Mouse (Mus musculus) testis, adult 2 months (tissue): Measurements from ENCODE around the gene Nup107. TPM values are rescaled to one million over a fixed set of nuclear protein-coding genes. Genes with fewer than 3 reads are reported as not detected.

ENCODE experiments used
- H3K27ac ChIP-seq: fragments of 200-500 bp; 2 replicates; pipeline ENCODE4 v1.5.1; 2012; ENCODE audit warnings: low read depth, low read length; ENCODE audit not compliant: control insufficient read depth, insufficient read depth
- H3K27me3 ChIP-seq: fragments of 200-500 bp; 2 replicates; pipeline ENCODE4 v1.6.1; 2012; ENCODE audit warnings: mild to moderate bottlenecking, low read length, moderate library complexity; ENCODE audit not compliant: control insufficient read depth, insufficient read depth
- H3K36me3 ChIP-seq: fragments of 200-500 bp; 2 replicates; pipeline ENCODE4 v1.6.1; 2012; ENCODE audit warnings: mild to moderate bottlenecking, low read length; ENCODE audit not compliant: control insufficient read depth, insufficient read depth
- H3K4me1 ChIP-seq: fragments of 200-500 bp; 2 replicates; pipeline ENCODE4 v1.6.1; 2012; ENCODE audit warnings: low read length; ENCODE audit not compliant: control insufficient read depth, insufficient read depth
- H3K4me3 ChIP-seq: fragments of 200-500 bp; 2 replicates; pipeline ENCODE4 v1.5.1; 2012; ENCODE audit warnings: low read depth, mild to moderate bottlenecking, low read length, moderate library complexity, mixed read lengths; ENCODE audit not compliant: control insufficient read depth
- CTCF ChIP-seq: fragments of 200-500 bp; IDR thresholded peaks from 2 replicates; pipeline ENCODE4 v1.5.1; 2012; ENCODE audit warnings: low read depth, mild to moderate bottlenecking, inconsistent platforms, low read length, moderate library complexity; ENCODE audit not compliant: control insufficient read depth, insufficient read depth, insufficient replicate concordance
- POLR2A ChIP-seq: fragments of 200-500 bp; IDR thresholded peaks from 2 replicates; pipeline ENCODE4 v1.6.1; 2012; ENCODE audit warnings: low read depth, mild to moderate bottlenecking, inconsistent platforms, low read length, moderate library complexity; ENCODE audit not compliant: control insufficient read depth
- polyA plus RNA-seq: library from polyadenylated mRNA; depleted of rRNA; stranded (reverse); fragments of >200 nt; gene quantifications from 2 replicates; pipeline ENCODE4 v1.2.3, GENCODE M21; 2012

Gene Nup107
- polyA plus RNA-seq, 1 experiment: 16.8 TPM

- Histone ChIP-seq H3K27ac (no peak overlapping the region), H3K4me3 (no peak overlapping the region), H3K36me3 (peaks cover 2% of the 10 kb centered on the region), H3K4me1 (no peaks in the 10 kb centered on the region), H3K27me3 (no peaks in the 10 kb centered on the region)
- TF ChIP-seq CTCF (no peak), POLR2A (no peak)
These were observed 26.1 kb upstream of the Nup107 start for GRCm38 (mm10) chr10:117818600-117818999.

- H3K27ac ChIP-seq: no peak overlapping the region
- H3K27me3 ChIP-seq: no peaks in the 10 kb centered on the region
- no peak overlapping the region for H3K4me3 ChIP-seq
- no peaks in the 10 kb centered on the region for H3K4me1 ChIP-seq
- TF ChIP-seq POLR2A (no peak), CTCF (no peak)
- peaks cover 2% of the 10 kb centered on the region for H3K36me3 ChIP-seq
These were observed 24.2 kb upstream of the Nup107 start for GRCm38 (mm10) chr10:117816721-117817120.

DNA sequence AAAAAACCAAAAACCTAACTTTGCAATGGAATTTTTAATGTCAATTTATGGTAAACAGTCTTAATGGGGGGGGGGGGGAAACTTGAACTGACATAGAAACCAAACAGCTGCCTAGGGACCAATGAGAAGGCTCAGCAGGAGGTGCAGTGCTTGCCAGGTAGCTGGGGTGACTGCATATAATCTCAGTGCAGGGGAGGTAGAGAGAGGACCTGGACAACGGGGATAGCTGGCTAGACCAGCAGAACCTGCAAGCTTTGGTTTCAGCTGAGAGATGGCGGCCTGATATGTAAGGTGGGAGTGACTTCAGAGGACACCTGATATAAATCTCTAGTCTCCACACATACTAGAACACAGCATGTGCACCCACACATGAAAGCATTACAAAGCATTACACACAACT is 20.0 kb upstream of the Nup107 start:
- Histone ChIP-seq H3K4me1 (no peaks in the 10 kb centered on the region), H3K36me3 (no peaks in the 10 kb centered on the region), H3K4me3 (no peak overlapping the region), H3K27ac (no peak overlapping the region), H3K27me3 (no peaks in the 10 kb centered on the region)
- TF ChIP-seq CTCF: no peak
- no peak for TF ChIP-seq POLR2A

DNA sequence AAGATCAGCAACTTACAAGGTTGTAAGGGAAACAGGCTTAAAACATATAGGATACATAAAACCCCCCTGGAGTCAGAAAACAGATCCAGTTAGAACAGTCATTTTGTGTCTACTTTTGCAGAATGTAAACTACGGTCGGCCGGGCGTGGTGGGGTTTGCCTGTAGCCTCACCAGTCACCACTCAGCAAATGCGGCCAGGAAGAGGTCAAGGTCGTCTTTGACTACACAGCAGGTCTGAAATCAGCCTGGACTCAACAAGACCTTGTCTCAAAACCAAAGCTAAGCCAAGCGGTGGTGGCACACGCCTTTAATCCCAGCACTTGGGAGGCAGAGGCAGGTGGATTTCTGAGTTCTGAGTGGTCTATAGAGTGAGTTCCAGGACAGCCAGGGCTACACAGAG is 19.1 kb upstream of the Nup107 start:
- Histone ChIP-seq H3K27me3 (no peaks in the 10 kb centered on the region), H3K4me3 (no peak overlapping the region), H3K27ac (no peak overlapping the region), H3K36me3 (no peaks in the 10 kb centered on the region), H3K4me1 (no peaks in the 10 kb centered on the region)
- TF ChIP-seq POLR2A (no peak), CTCF (no peak)

GRCm38 (mm10) chr10:117810506-117810905 is 18.0 kb upstream of the Nup107 start:
- Histone ChIP-seq H3K27me3 (no peaks in the 10 kb centered on the region), H3K4me3 (no peak overlapping the region), H3K4me1 (peaks cover 2% of the 10 kb centered on the region; the same call in 1 of the 2 replicates), H3K27ac (no peak overlapping the region), H3K36me3 (no peaks in the 10 kb centered on the region)
- no peak for TF ChIP-seq CTCF
- no peak for TF ChIP-seq POLR2A

DNA sequence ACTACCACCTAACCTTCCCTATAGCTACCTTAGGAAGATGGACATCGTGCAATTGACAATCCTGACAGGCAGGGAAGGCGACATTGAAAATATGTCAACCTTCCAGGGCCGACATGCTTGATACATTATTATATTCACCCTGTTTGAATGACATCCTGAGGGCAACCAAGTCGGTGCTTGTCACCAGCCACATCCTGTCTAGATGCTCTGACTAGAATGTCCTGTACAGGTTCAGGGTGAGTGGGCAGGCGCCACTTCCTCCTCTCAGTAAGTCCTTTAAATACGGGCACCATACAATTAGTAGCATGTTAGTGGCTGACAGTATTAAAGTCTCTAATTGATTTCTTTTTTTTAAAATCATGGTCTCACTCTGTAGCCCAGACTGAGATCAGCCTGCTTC is 15.6 kb upstream of the Nup107 start:
- no peak overlapping the region for H3K4me3 ChIP-seq
- peaks cover 7% of the 10 kb centered on the region for H3K4me1 ChIP-seq
- no peaks in the 10 kb centered on the region for H3K27me3 ChIP-seq
- no peak overlapping the region for H3K27ac ChIP-seq
- no peaks in the 10 kb centered on the region for H3K36me3 ChIP-seq
- no peak for TF ChIP-seq CTCF
- no peak for TF ChIP-seq POLR2A

DNA sequence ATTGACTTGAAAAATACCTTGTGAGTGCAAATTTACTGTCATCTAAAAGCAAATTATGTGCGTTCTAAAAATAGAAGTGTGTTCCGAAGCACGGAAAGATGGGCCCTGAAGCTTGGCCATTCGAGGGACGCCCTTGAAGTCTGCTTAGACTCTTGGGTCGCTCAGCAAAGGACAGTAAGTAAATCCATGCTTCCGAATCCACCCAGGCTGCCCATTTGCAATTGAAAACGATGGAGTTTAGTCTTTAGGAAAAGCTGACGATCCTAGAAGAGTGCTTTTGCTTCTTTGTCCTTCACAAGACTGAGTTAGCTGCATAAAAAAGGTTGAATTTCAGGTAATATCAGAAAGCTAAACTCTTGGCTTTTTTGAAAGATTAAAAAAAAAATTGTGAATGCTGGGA is 13.4 kb upstream of the Nup107 start:
- H3K36me3 ChIP-seq: no peaks in the 10 kb centered on the region
- H3K27me3 ChIP-seq: no peaks in the 10 kb centered on the region
- H3K4me3 ChIP-seq: no peak overlapping the region
- H3K27ac ChIP-seq: no peak overlapping the region
- H3K4me1 ChIP-seq: peaks cover 10% of the 10 kb centered on the region
- TF ChIP-seq CTCF (no peak), POLR2A (no peak)
